Mouse (Mus musculus) lung, embryonic 16.5 days (tissue): ENCODE measurements around the gene Serpina3c. TPM values are rescaled to one million over a fixed set of nuclear protein-coding genes. Genes with fewer than 3 reads are reported as not detected.
"Not testable (repeated sequence)": the region's sequence is repeated elsewhere in the genome, so short reads cannot be mapped to it uniquely, and the experiment has no call there.

Experiments
- ATAC-seq: fragments of 200-750 bp; cut with Nextera tagmentation; 2 replicates; pipeline ENCODE4 v1.8.0; 2017; ENCODE audit warnings: low read depth, mild to moderate bottlenecking, moderate library complexity
- H3K27ac ChIP-seq: fragments of 300-500 bp; sonication (generic); 2 replicates; pipeline ENCODE4 v1.5.1; 2014; ENCODE audit warnings: mild to moderate bottlenecking, control low read depth, low read length
- H3K27me3 ChIP-seq: fragments of 300-500 bp; sonication (generic); 2 replicates; pipeline ENCODE4 v1.6.1; 2014; ENCODE audit warnings: low read depth, low read length, mixed read lengths; ENCODE audit not compliant: control insufficient read depth, insufficient read depth
- H3K36me3 ChIP-seq: fragments of 300-500 bp; sonication (generic); 2 replicates; pipeline ENCODE4 v1.6.1; 2014; ENCODE audit warnings: low read length; ENCODE audit not compliant: control insufficient read depth, insufficient read depth
- H3K4me1 ChIP-seq: fragments of 300-500 bp; sonication (generic); replicated peaks from 2 replicates; pipeline ENCODE4 v1.6.1; 2014; ENCODE audit warnings: low read length, mixed read lengths; ENCODE audit not compliant: control insufficient read depth, insufficient read depth
- H3K4me2 ChIP-seq: fragments of 300-500 bp; sonication (generic); 2 replicates; pipeline ENCODE4 v1.6.1; 2014; ENCODE audit warnings: low read depth, low read length, control low read depth
- H3K4me3 ChIP-seq: fragments of 300-500 bp; sonication (generic); 2 replicates; pipeline ENCODE4 v1.5.1; 2014; ENCODE audit warnings: mild to moderate bottlenecking, low read length, control low read depth
- H3K9ac ChIP-seq: fragments of 300-500 bp; sonication (generic); 2 replicates; pipeline ENCODE4 v1.6.1; 2014; ENCODE audit warnings: low read length, control low read depth
- H3K9me3 ChIP-seq: fragments of 300-500 bp; sonication (generic); 2 replicates; pipeline ENCODE4 v1.6.1; 2016; ENCODE audit warnings: low read length; ENCODE audit not compliant: control insufficient read depth
- WGBS: fragments of 180-500 bp; shearing (Covaris S2); extraction: QIAGEN DNeasy Blood & Tissue Kit; methylation state at CpG from one replicate; pipeline ENCODE4 v1.1.7; 2014; 5-methylcytosine and 5-hydroxymethylcytosine counted together
- polyA plus RNA-seq: library from polyadenylated mRNA; unstranded; fragments of >200 nt; fragmentation: Nextera tagmentation; extraction: Ambion mirVana; gene quantifications from 2 replicates; pipeline ENCODE4 v1.2.1, GENCODE M21; 2015

Gene Serpina3c
- polyA plus RNA-seq, 1 experiment from 2014 or later, result 0.06 TPM

- Histone ChIP-seq H3K36me3 (no peaks in the 10 kb centered on the region), H3K27me3 (no peaks in the 10 kb centered on the region), H3K4me1 (no peaks in the 10 kb centered on the region), H3K27ac (no peak within 1 kb of the TSS), H3K4me3 (no peak within 1 kb of the TSS), H3K9me3 (no peaks in the 10 kb centered on the region), H3K4me2 (no peak within 1 kb of the TSS), H3K9ac (no peak within 1 kb of the TSS)
- WGBS, result 76% methylated on average over 5 of the region's 5 CpGs
- ATAC-seq, result no peak
Observed at GRCm38 (mm10) chr12:104127696-104128095, 26.0 kb downstream of the Serpina3c start, which contains the start of gene Serpina3b. Gene Serpina3b (plus strand): TSS chr12:104127996.

- H3K27ac ChIP-seq, result no peak overlapping the region
- WGBS, result 68% methylated on average over 5 of the region's 5 CpGs
- no peaks in the 10 kb centered on the region for H3K4me1 ChIP-seq
- no peaks in the 10 kb centered on the region for H3K9me3 ChIP-seq
- no peaks in the 10 kb centered on the region for H3K36me3 ChIP-seq
- no peak overlapping the region for H3K9ac ChIP-seq
- ATAC-seq, result no peak
- H3K4me2 ChIP-seq, result no peak overlapping the region
- H3K4me3 ChIP-seq, result no peak overlapping the region
- no peaks in the 10 kb centered on the region for H3K27me3 ChIP-seq
Observed at GRCm38 (mm10) chr12:104125021-104125560, 28.6 kb downstream of the Serpina3c start.

DNA sequence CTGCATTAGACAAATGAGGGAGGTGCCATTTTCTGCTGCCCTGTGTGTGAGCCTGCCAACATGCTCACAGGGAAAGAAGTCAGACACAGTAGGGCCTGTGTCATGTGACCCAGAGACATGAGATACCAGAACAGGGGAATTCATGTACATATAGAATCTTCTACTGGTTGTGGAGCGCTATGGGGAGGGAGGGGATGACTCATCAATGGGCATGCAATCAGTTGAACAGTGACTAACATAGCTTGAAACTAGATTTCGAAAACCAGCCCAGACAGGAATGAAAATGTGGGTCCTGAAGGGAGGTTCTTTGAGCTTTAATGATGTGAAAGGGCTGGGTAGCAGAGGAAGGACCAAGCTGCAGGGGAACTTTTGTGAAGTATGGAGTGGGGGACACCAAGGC lies 29.7 kb downstream of the Serpina3c start:
- no peak overlapping the region for H3K4me3 ChIP-seq
- no peaks in the 10 kb centered on the region for H3K4me1 ChIP-seq
- no peak overlapping the region for H3K4me2 ChIP-seq
- no peak overlapping the region for H3K27ac ChIP-seq
- H3K9ac ChIP-seq, result no peak overlapping the region
- WGBS, result 71% methylated on average over 2 of the region's 2 CpGs
- H3K27me3 ChIP-seq, result no peaks in the 10 kb centered on the region
- H3K36me3 ChIP-seq, result no peaks in the 10 kb centered on the region
- ATAC-seq, result no peak
- H3K9me3 ChIP-seq, result no peaks in the 10 kb centered on the region

GRCm38 (mm10) chr12:104123097-104123496 lies 30.6 kb downstream of the Serpina3c start:
- ATAC-seq, result no peak
- Histone ChIP-seq H3K36me3 (no peaks in the 10 kb centered on the region), H3K27me3 (no peaks in the 10 kb centered on the region), H3K9me3 (no peaks in the 10 kb centered on the region), H3K4me1 (no peaks in the 10 kb centered on the region), H3K4me3 (no peak overlapping the region), H3K27ac (no peak overlapping the region), H3K9ac (no peak overlapping the region), H3K4me2 (no peak overlapping the region)
- 75% methylated on average over 1 of the region's 1 CpGs for WGBS

DNA sequence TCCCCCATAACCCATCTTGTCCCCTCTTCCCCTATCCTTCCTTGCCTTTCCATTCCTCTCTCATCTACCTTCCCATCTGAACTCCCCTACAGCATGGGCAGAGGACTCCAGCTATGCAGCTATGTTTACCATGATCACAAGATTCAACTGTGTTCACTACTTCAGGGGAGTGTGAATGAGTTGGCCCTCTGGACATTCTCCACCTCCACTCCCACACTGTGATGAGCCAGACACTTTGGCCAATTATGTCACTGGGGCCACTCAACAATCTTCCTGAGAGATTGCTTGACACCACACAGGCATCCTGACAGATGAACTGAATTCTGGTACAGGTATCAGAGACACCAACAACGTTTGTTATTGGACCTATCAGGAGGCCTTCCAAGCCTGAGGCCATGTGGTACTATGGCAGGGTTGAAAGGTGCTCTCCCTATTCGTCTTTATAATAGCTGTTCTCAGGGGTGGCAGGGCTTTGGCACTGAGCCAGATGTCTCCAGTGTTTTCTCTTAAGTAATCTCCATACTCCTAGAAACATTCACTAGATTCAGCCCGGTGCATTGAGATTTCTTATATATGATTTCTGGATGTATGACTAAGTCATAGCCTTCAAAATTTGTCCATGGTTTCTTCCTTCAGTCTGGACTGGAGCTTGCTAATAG lies 38.6 kb downstream of the Serpina3c start:
- no peak overlapping the region for H3K4me2 ChIP-seq
- no peak for ATAC-seq
- 32% methylated on average over 3 of the region's 3 CpGs for WGBS

GRCm38 (mm10) chr12:104112333-104112732 lies 41.3 kb downstream of the Serpina3c start, which contains the start of gene Serpina3a:
Gene Serpina3a (plus strand): TSS chr12:104112724.
- H3K27me3 ChIP-seq, H3K9me3 ChIP-seq, ATAC-seq, H3K4me2 ChIP-seq, H3K27ac ChIP-seq, H3K9ac ChIP-seq, H3K36me3 ChIP-seq, H3K4me3 ChIP-seq, H3K4me1 ChIP-seq: not testable (repeated sequence)
- 89% methylated on average over 10 of the region's 11 CpGs for WGBS

More for the DNA sequence above, 38.6 kb downstream of the Serpina3c start:
- Histone ChIP-seq H3K4me1 (no peaks in the 10 kb centered on the region), H3K9ac (no peak overlapping the region), H3K27ac (no peak overlapping the region), H3K9me3 (no peaks in the 10 kb centered on the region), H3K27me3 (no peaks in the 10 kb centered on the region), H3K4me3 (no peak overlapping the region), H3K36me3 (no peaks in the 10 kb centered on the region)

- ATAC-seq, result no peak
- no peak overlapping the region for H3K27ac ChIP-seq
- WGBS, result 68% methylated on average over 2 of the region's 2 CpGs
- H3K9ac ChIP-seq, result no peak overlapping the region
- H3K27me3 ChIP-seq, result no peaks in the 10 kb centered on the region
- H3K4me3 ChIP-seq, result no peak overlapping the region
- H3K4me2 ChIP-seq, result no peak overlapping the region
- H3K9me3 ChIP-seq, result no peaks in the 10 kb centered on the region
- H3K36me3 ChIP-seq, result no peaks in the 10 kb centered on the region
- H3K4me1 ChIP-seq, result no peaks in the 10 kb centered on the region
Observed at GRCm38 (mm10) chr12:104108507-104108906, 45.2 kb downstream of the Serpina3c start.

- no peaks in the 10 kb centered on the region for H3K4me1 ChIP-seq
- H3K9me3 ChIP-seq, result no peaks in the 10 kb centered on the region
- H3K9ac ChIP-seq, result no peak overlapping the region
- H3K27me3 ChIP-seq, result no peaks in the 10 kb centered on the region
- no peak overlapping the region for H3K4me2 ChIP-seq
- no peak overlapping the region for H3K27ac ChIP-seq
- H3K36me3 ChIP-seq, result no peaks in the 10 kb centered on the region
- H3K4me3 ChIP-seq, result no peak overlapping the region
- ATAC-seq, result no peak
Observed at GRCm38 (mm10) chr12:104106919-104107318, 46.8 kb downstream of the Serpina3c start.

DNA sequence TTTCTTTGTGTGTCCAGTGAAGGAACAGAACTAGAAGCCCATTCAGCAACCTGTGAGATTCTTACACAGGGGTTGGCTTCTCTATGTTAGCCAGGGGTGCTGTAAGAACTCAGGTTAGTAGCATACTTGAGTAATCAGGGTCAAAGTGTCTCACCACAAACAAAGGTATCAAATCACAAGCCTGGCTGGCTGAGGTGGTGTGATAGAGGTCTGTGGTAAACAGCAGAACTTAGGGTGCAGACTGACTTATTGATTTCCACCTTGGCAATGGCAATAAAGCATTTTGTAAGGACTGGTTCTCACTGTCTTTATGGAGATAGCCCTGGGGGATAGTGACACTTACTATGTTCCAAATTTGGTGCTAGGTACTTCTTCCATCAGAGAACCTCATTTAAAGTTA lies 47.8 kb downstream of the Serpina3c start:
- H3K9ac ChIP-seq, result no peak overlapping the region
- no peak overlapping the region for H3K4me3 ChIP-seq
- H3K36me3 ChIP-seq, result no peaks in the 10 kb centered on the region
- no peak for ATAC-seq
- H3K9me3 ChIP-seq, result no peaks in the 10 kb centered on the region
- no peaks in the 10 kb centered on the region for H3K27me3 ChIP-seq
- H3K27ac ChIP-seq, result no peak overlapping the region
- no peak overlapping the region for H3K4me2 ChIP-seq
- H3K4me1 ChIP-seq, result no peaks in the 10 kb centered on the region
